Mouse (Mus musculus) embryo, embryonic 11 days (tissue): ENCODE data around the gene Il16.

ENCODE experiments used
- DNase-seq: peaks from one replicate; pipeline ENCODE4 v3.0.0-alpha.2; 2015

Il16 gene

DNA sequence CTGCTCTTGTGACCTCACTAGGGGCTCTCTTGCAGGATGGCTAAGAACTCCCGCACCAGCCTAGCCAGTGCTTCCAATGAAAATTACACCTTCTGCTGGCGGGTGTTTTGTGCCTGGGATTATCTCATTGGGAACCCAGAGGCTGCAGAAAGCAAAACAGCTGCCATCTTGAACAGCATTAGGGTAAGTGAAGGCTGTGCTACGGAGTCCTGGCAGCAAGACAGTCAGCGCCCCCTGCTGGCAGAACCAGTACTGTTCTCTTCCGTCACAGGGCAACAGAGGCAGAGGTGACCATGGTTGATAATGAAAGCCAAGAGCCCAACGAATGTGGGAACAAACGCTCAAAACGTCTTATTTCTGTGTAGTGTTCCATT, 145.6 kb downstream of the Il16 start:
- peak; percentile 64 for DNase-seq

GRCm38 (mm10) chr7:83598997-83599912, 146.3 kb downstream of the Il16 start:
- DNase-seq = no peak

- DNase-seq = no peak
These were observed 148.5 kb downstream of the Il16 start for GRCm38 (mm10) chr7:83597063-83597462.

DNA sequence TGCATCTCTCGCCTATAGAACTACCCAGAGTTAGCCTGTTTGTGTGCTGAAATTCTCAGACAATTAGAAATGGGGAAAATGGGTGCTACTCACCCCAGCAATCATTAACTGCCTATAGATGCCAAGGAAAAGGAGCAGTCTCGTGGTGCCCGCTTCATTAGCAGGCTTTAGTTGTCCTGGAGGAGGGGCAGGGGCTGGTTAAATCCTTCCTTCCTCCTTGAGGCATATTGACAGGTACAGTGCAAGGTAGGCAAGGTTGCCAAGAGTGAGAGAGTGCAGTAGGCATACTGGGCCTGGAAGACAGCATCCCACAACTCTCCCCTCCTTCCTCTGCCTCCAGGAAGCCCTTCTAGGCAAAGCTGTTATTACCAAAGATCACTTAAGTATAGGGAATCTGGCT, 151.5 kb downstream of the Il16 start:
- no peak for DNase-seq
